Mouse (Mus musculus) midbrain, postnatal 0 days (tissue): ENCODE data around the gene Mras. TPM values are rescaled to one million over a fixed set of nuclear protein-coding genes. Genes with fewer than 3 reads are reported as not detected.
A peak's percentile ranks its signal among the peaks of the same experiment; 100 is the strongest.

ENCODE experiments used
- ATAC-seq: fragments of 200-750 bp; cut with Nextera tagmentation; 2 replicates; pipeline ENCODE4 v1.8.0; 2017; ENCODE audit warnings: moderate number of reproducible peaks, mild to moderate bottlenecking, moderate TSS enrichment, moderate library complexity; ENCODE audit not compliant: low FRiP score
- DNase-seq: peaks from one replicate; pipeline ENCODE4 v3.0.0-alpha.2; 2015; ENCODE audit warnings: low spot score
- H3K27ac ChIP-seq: fragments of 300-500 bp; sonication (generic); 2 replicates; pipeline ENCODE4 v1.5.1; 2014; ENCODE audit warnings: low read depth, mild to moderate bottlenecking, low read length, mixed read lengths
- H3K27me3 ChIP-seq: fragments of 300-500 bp; sonication (generic); 2 replicates; pipeline ENCODE4 v1.6.1; 2014; ENCODE audit warnings: low read length, control low read depth, mixed read lengths; ENCODE audit not compliant: insufficient read depth
- H3K36me3 ChIP-seq: fragments of 300-500 bp; sonication (generic); 2 replicates; pipeline ENCODE4 v1.6.1; 2014; ENCODE audit warnings: low read length, control low read depth, mixed read lengths; ENCODE audit not compliant: insufficient read depth
- H3K4me1 ChIP-seq: fragments of 300-500 bp; sonication (generic); 2 replicates; pipeline ENCODE4 v1.6.1; 2014; ENCODE audit warnings: mild to moderate bottlenecking, control low read depth, antibody characterized with exemption, low read length, mixed read lengths; ENCODE audit not compliant: insufficient read depth
- H3K4me2 ChIP-seq: fragments of 300-500 bp; sonication (generic); 2 replicates; pipeline ENCODE4 v1.6.1; 2014; ENCODE audit warnings: low read depth, mild to moderate bottlenecking, low read length, mixed read lengths; ENCODE audit not compliant: poor library complexity, severe bottlenecking
- H3K4me3 ChIP-seq: fragments of 300-500 bp; sonication (generic); 2 replicates; pipeline ENCODE4 v1.5.1; 2014; ENCODE audit warnings: low read depth, mild to moderate bottlenecking, low read length, moderate library complexity
- H3K9ac ChIP-seq: fragments of 300-500 bp; sonication (generic); replicated peaks from 2 replicates; pipeline ENCODE4 v1.6.1; 2014; ENCODE audit warnings: mild to moderate bottlenecking, low read length, moderate library complexity, mixed read lengths; ENCODE audit not compliant: poor library complexity, severe bottlenecking
- H3K9me3 ChIP-seq: fragments of 300-500 bp; sonication (generic); 2 replicates; pipeline ENCODE4 v1.6.1; 2016; ENCODE audit warnings: low read length, control low read depth
- CTCF ChIP-seq: IDR thresholded peaks from 2 replicates; pipeline ENCODE4 v1.5.1; 2016; ENCODE audit warnings: antibody characterized with exemption, mild to moderate bottlenecking
- WGBS: fragments of 180-500 bp; shearing (Covaris S2); extraction: QIAGEN DNeasy Blood & Tissue Kit; methylation state at CpG from one replicate; pipeline ENCODE4 v1.1.7; 2014; 5-methylcytosine and 5-hydroxymethylcytosine counted together
- polyA plus RNA-seq: library from polyadenylated mRNA; unstranded; fragments of >200 nt; fragmentation: Nextera tagmentation; extraction: Ambion mirVana; gene quantifications from 2 replicates; pipeline ENCODE4 v1.2.1, GENCODE M21; 2015
- total RNA-seq: library from RNA; depleted of rRNA; stranded (reverse); fragments of >200 nt; gene quantifications from 2 replicates; pipeline ENCODE4 v1.2.3, GENCODE M21; 2014

Mras gene
- total and polyA plus RNA-seq, 2 experiments from 2014 or later = 72.6 to 92.9 TPM

DNA sequence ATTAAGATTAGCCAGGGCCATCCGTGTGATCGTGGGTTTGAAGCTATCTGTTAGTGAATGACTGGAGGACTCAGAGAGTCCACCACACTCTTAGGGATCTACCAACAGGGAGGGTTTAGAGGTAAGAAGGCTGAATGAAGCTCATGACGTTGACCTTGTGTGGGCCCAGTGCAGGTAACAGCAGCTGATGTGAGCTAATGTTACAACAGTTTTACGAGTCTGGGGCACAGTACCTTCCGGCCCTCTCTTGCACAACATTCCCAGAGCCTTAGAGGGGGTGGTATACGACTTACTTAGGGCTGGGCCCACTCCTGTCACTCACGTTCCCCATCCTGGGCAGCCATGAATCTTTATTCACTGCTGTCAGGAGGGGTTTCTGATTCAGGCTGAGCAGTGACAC lies 34.2 kb upstream of the Mras start:
- Histone ChIP-seq H3K4me2 (no peak overlapping the region), H3K9ac (no peak overlapping the region), H3K4me3 (no peak overlapping the region), H3K27me3 (no peaks in the 10 kb centered on the region), H3K27ac (no peak overlapping the region), H3K36me3 (peaks cover 2% of the 10 kb centered on the region; the same call in 1 of the 2 replicates), H3K9me3 (no peaks in the 10 kb centered on the region), H3K4me1 (0 out of 2 replicates have a peak, but pooled peaks cover 2% of the 10 kb centered on the region)
- no peak for DNase-seq
- no peak for ATAC-seq
- 88% methylated on average over 7 of the region's 7 CpGs for WGBS
- no peak for TF ChIP-seq CTCF

DNA sequence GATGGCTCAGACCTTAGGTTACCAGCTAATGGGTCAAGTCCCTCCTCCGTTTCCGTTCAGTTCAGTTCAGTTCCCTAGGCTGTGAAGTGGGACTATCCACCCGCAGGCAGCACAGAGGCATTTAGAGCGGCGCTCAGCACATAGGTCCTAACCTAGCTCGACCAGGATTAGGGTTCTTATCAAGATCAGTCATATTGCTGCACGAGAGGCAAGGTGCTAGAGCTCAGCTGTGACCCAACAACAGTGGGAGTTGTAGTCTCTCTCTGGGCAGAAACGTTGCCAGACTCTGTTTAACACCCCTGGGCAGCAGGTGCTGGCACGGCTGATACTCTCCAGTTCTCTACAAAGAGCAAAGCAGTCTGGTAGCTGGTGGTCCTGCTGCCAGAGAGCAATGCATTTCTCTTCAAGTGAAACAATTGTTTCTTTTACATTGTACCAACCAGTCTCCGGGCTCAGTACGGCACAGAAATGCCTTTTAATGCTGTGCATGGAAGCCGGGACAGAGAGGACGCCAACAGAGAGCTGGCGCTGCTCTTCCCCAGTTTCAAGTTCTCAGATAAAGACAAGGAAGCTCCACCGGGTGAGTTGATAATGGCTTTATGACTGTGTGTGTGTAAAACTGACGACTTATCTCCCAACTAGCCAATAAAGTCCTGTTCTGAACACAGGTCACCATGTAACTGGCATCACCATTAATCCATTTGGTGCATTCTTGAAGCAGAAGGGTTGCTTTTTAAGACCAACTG lies 33.3 kb upstream of the Mras start:
- ATAC-seq (no peak), DNase-seq (no peak)
- Histone ChIP-seq H3K9me3 (no peaks in the 10 kb centered on the region), H3K4me2 (no peak overlapping the region), H3K27ac (no peak overlapping the region), H3K4me1 (0 out of 2 replicates have a peak, but pooled peaks cover 2% of the 10 kb centered on the region), H3K4me3 (no peak overlapping the region), H3K27me3 (no peaks in the 10 kb centered on the region), H3K9ac (no peak overlapping the region), H3K36me3 (peaks cover 2% of the 10 kb centered on the region; the same call in 1 of the 2 replicates)
- no peak for TF ChIP-seq CTCF
- 64% methylated on average over 16 of the region's 16 CpGs for WGBS

DNA sequence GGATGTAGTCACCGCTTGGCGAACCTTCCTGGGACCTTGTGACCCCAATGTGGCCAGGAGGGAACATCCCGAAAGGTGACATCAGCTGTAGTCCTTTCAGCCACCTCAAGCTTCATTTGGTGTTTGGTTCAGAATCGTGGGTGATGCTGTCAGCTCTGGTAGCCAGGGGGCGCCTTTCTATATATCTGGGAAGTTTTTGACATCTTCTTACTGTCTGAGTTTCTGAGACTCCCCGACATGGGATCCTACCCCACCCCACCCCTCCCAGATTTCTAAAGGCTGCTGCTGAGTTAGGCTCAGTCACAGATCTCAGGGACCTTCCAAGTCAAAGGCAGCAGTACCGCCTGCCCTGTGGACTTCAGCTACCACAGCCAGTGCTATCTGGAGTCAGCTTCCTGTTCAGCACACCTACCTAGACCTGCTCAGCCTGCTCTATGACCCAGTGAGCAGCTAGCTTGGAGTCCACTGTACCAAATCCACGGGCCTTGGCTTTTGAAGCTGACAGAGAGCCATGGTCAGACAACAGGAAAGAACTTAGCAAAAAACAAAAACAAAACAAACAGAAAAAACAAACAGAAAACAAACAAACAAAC lies 32.6 kb upstream of the Mras start:
- DNase-seq = no peak
- Histone ChIP-seq H3K27me3 (no peaks in the 10 kb centered on the region), H3K27ac (no peak overlapping the region), H3K4me1 (0 out of 2 replicates have a peak, but pooled peaks cover 2% of the 10 kb centered on the region), H3K4me2 (no peak overlapping the region), H3K9me3 (no peaks in the 10 kb centered on the region), H3K4me3 (no peak overlapping the region), H3K9ac (no peak overlapping the region), H3K36me3 (peaks cover 2% of the 10 kb centered on the region; the same call in 1 of the 2 replicates)
- TF ChIP-seq CTCF = peak; percentile 22; the same call in 1 of the 2 replicates
- no peak for ATAC-seq
- 70% methylated on average over 8 of the region's 8 CpGs for WGBS

DNA sequence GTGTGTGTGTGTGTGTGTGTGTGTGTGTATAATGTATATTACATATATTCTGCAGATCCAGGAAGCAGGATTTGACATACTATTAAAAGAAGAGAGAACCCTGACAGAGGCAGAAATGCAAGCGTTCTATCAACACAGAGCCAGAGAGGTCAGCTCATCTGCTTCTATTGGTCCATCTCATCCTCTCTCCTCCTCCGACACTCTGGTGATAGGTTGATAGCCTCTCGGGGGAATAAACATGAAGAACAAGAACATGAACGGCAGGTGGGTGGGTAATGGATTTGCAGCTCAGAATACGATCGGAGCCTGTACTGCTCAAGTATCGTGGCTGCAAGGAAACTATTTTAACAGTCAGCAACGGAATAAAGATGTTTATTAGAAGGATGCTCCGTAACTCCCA lies 31.4 kb upstream of the Mras start:
- 0 out of 2 replicates have a peak, but pooled peaks have one; percentile 44 for ATAC-seq
- 72% methylated on average over 9 of the region's 9 CpGs for WGBS

DNA sequence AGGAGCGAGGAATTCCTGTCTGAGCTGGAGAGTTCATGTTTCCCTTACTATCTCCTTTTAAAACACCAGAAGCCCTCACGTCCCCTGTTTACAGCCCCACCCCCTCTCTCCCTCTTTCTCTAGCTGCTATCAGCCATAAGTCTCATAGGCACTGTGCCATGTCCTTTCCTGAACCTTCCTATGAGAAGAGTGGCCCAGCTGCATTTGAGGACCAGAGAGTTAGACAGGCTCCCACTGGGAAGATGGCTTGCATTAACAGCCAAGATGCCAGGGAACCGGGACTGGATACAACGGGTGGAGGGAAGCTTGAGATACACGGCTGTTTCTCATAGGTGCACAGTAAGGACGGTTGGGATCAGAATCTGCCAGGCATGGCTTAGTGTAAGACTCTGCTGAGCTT lies 27.7 kb upstream of the Mras start:
- no peak for ATAC-seq
- no peak overlapping the region for H3K27ac ChIP-seq
- no peaks in the 10 kb centered on the region for H3K36me3 ChIP-seq
- no peaks in the 10 kb centered on the region for H3K9me3 ChIP-seq
- H3K4me1 ChIP-seq = 0 out of 2 replicates have a peak, but pooled peaks cover 2% of the 10 kb centered on the region
- no peak overlapping the region for H3K4me2 ChIP-seq
- 84% methylated on average over 6 of the region's 6 CpGs for WGBS
- no peak for TF ChIP-seq CTCF
- no peak for DNase-seq
- H3K9ac ChIP-seq = no peak overlapping the region
- H3K4me3 ChIP-seq = no peak overlapping the region
- H3K27me3 ChIP-seq = no peaks in the 10 kb centered on the region

More for the DNA sequence above, 31.4 kb upstream of the Mras start:
- Histone ChIP-seq H3K9ac (no peak overlapping the region), H3K27ac (no peak overlapping the region), H3K9me3 (no peaks in the 10 kb centered on the region), H3K36me3 (no peaks in the 10 kb centered on the region), H3K4me1 (0 out of 2 replicates have a peak, but pooled peaks cover 2% of the 10 kb centered on the region), H3K4me2 (no peak overlapping the region), H3K27me3 (no peaks in the 10 kb centered on the region), H3K4me3 (no peak overlapping the region)
- TF ChIP-seq CTCF = no peak
- peak; percentile 58 for DNase-seq

DNA sequence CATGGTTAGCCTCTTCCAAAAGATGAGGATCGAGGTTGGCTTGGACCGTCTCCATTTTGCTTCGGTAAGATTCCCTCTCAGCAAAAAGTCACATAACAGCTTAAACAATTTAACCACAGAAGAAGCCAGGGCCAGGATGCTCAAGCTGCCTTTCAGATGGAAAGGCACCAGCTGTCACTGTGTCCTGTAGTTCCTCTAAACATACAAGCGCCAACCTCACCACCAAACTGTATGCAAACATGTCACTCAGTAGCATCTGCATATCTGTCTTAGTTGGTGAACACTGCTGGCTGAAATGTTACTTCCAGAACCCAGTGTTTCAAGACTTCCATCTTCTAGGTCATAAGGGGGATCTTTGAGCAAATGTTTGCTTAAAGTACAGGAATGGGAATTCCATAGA lies 22.5 kb upstream of the Mras start:
- no peaks in the 10 kb centered on the region for H3K4me1 ChIP-seq
- no peak overlapping the region for H3K4me3 ChIP-seq
- no peaks in the 10 kb centered on the region for H3K36me3 ChIP-seq
- no peak for TF ChIP-seq CTCF
- no peaks in the 10 kb centered on the region for H3K9me3 ChIP-seq
- H3K9ac ChIP-seq = no peak overlapping the region
- no peak overlapping the region for H3K27ac ChIP-seq
- H3K27me3 ChIP-seq = no peaks in the 10 kb centered on the region
- no peak overlapping the region for H3K4me2 ChIP-seq
- no peak for DNase-seq
- ATAC-seq = no peak
- WGBS = 91% methylated on average over 4 of the region's 4 CpGs
